Mouse (Mus musculus) urinary bladder, adult 2 months (tissue): Measurements from ENCODE around the gene Npas2. TPM values are rescaled to one million over a fixed set of nuclear protein-coding genes. Genes with fewer than 3 reads are reported as not detected.
A peak's percentile ranks its signal among the peaks of the same experiment; 100 is the strongest.

ENCODE experiments used
- DNase-seq: peaks from one replicate; pipeline ENCODE4 v3.0.0; 2022; ENCODE audit warnings: low spot score
- polyA plus RNA-seq: library from polyadenylated mRNA; depleted of rRNA; stranded (reverse); fragments of >200 nt; gene quantifications from 2 replicates; pipeline ENCODE4 v1.2.3, GENCODE M21; 2012; rRNA removed

Npas2 gene
- polyA plus RNA-seq = 1.7 and 2.7 TPM in 2 replicates

GRCm38 (mm10) chr1:39192997-39193861 is at the start of gene Npas2:
Gene Npas2, plus strand, starts transcription at chr1:39193731.
- peak; percentile 51 for DNase-seq

DNA sequence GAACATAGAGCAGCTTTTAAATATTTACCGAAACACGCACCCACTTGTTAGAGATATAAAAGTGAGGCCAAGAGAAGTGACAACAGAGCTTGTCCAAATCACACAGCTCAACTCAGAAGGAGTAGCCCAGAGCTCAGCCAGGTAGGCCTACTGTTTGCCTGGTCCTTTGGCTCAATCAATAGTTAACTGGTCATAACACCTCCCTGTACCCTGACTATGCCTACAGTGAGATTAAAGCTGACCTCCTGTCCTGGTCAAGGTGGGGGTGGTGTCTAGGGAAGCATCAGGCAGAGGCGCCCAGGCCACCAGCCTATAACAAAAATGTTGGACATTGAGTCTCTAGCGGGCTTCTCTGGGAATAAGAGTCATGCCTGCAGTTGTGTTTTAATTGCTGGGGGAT is 36.8 kb upstream of the Npas2 start:
- no peak for DNase-seq

- DNase-seq = no peak
These were observed 33.4 kb upstream of the Npas2 start for GRCm38 (mm10) chr1:39160167-39160566.

DNA sequence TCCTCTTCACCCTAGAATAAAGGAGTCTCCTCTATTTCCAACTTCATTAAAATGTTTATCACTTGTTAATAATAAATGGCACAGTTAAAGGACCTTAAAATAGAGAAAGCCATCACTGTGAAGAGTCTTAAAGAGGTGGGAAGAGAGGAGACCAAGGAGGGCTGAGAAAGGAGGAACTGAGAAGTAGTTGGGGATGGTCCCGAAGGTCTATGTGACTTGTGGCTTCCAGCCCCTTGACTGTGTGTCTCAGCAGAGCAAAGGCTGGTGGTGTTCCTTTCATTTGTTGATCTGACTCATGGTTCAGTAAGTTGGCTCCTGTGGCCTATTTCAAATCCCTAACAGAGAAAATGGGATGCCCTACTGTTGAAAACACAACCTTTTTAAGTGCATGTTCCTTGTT is 30.5 kb upstream of the Npas2 start:
- no peak for DNase-seq

- no peak for DNase-seq
These were observed 16.8 kb upstream of the Npas2 start for GRCm38 (mm10) chr1:39176690-39177089.

DNA sequence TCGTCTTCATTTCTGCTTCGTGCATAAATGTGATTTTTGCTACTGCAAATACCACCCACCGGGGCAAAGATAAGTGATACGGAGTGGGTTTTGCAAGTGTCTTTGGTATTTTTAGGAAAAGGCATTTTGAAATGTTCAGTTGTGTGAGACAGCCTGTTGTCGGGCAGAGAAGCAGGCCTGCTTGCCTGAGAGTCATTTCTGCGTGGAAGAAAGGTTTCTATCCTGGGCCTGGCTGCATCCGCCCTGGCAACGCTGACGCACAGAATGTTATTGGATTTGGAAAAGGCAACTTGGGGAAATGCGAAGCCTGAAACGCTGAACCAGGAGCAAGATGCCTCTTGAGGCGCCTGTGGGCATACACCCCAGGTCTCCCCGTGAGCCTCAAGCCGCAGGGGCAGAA is 16.3 kb upstream of the Npas2 start:
- DNase-seq = no peak

GRCm38 (mm10) chr1:39179806-39180205 is 13.7 kb upstream of the Npas2 start:
- DNase-seq = no peak

GRCm38 (mm10) chr1:39180517-39180916 is 13.0 kb upstream of the Npas2 start:
- no peak for DNase-seq

GRCm38 (mm10) chr1:39181901-39182300 is 11.6 kb upstream of the Npas2 start:
- no peak for DNase-seq

- DNase-seq = no peak
These were observed 7.7 kb upstream of the Npas2 start for GRCm38 (mm10) chr1:39185833-39186232.

- no peak for DNase-seq
These were observed 6.7 kb upstream of the Npas2 start for GRCm38 (mm10) chr1:39186711-39187437.

- no peak for DNase-seq
These were observed 2.4 kb upstream of the Npas2 start for GRCm38 (mm10) chr1:39191122-39191521.

GRCm38 (mm10) chr1:39192460-39192996 is 1.0 kb upstream of the Npas2 start:
- peak; percentile 35 for DNase-seq

DNA sequence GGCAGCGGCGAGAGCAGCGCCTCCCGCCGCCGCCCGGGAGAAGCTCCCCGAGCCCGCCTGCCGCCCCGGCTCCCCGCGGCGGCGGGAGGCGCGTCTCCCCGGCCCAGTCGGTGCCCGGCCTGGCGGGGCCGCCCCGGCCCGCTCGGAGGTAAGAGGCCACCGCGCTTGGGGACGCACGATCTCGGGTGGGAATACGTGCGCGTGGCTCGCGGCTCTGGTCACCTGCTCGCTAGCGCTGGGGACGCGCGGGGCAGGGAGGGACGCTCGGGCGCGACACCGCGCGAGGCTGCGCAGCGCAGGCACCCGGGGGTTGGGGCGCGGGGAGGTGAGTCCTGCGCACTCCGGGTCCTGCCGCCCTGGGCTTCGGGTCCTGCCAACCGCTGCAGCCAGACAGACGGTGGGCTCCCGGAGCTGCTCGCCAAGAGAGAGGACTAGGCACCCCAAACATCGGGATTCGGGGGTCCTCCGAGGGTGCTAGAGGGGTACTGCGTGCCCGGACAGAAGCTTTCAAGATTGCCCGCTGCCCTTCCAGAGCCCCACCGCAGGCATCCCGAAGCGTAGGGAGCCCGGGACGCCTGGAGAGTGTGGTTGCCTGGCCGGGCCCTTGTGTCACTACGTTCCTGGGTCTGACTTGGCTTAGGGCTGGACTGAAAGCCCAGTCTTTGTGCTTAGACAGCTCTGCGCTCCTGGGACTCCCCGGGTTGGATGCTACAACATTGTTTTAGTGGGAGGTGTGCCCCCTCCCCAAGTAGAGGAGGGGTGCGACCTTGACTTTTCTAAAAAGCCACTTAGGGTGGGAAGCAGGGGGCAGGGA is 538 bp downstream of the Npas2 start:
- peak; percentile 69 for DNase-seq

GRCm38 (mm10) chr1:39194959-39195358 is 1.4 kb downstream of the Npas2 start:
- no peak for DNase-seq

GRCm38 (mm10) chr1:39196126-39196525 is 2.6 kb downstream of the Npas2 start:
- no peak for DNase-seq

DNA sequence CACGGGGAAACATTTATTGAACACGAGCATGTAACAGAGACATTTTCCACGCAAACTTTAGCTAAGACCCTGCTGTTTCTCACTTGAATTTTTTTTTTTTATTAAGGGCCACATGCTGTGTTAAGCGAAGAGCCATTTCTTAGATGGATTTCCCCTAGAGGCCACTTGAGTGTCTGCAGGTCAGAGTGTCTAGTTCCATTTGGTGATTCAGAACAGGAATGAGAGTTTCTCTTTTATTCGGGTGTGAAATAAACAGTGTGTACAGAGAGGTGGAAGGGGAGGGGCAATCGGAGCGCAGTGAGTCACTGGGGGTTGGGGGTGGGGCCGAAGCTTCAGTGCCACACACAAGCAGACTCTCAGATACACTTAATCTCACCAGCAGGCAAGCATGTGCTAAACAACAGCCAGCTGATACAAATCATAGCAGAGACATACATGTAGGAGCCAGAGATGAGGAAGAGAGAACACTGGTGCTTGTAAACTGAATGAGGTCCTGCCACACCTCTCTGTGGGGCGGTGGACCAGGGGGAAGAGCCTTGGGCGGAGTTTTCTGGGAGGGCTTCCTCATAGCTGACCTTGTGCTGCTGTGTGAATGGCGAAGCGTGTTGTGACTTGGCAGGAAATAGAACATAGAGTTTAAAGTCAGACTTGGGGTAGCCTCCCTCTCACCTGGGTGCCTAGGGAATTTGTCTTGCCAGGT is 3.3 kb downstream of the Npas2 start:
- DNase-seq = peak; percentile 47

DNA sequence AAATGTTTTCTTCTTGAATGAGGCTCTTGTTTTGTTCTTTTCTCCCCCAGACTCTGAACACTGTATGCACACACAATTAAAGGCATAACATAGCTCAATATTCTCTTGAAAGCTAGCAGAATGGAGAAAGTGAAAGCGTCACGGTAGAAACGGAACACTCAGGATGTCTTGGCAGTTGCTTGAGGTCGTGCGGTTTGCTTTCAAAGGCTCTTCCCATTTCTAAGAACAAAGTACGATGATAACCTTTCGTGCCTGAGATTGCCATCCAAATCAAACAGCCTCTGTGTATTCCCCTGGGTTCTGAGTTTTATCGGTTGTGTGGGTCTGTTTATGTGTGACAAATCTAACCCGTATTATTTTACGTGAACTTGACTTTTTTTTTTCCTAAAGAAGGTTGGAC is 11.5 kb downstream of the Npas2 start:
- no peak for DNase-seq

DNA sequence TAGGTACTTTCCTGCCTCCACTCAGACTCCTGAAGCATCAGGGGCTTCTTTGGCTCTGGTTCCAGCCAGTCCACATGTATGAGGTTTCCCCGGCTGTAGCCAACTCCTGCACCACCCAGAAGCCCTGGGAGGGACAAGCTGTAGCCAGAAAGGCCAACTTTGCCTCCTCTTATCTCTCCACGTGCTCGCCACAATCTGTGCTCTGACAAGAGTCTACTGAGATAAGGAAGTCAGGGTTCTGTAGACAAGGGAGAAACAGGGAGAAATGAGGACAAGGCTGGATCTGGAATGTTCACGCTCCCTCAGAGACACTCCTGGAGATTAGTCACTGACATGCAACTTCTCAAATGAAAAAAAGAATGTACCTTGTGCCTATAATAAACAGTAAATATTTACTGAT is 12.2 kb downstream of the Npas2 start:
- DNase-seq = no peak

- no peak for DNase-seq
These were observed 13.4 kb downstream of the Npas2 start for GRCm38 (mm10) chr1:39206942-39207341.

DNA sequence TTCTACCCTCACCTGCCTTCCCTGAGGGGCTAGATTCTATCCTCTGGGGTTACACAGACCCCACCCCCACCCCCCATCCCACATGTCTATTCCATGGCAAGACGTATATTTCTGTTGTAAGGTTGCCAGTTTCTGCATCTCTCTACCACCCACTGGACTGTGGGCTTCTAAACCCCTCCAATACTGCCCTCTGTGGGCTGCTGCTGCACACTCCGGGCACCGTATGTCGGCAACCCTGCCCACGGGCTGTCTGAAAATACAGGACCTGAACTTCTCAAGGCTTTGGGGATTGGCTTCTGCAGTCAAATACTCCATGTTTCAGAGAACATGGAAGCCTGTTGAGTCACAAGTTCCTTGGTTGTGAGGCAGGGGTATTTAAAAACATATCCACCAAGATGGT is 17.4 kb downstream of the Npas2 start:
- DNase-seq = no peak
